Mouse (Mus musculus) cortical plate, adult 2 months (tissue): Measurements from ENCODE around the gene Lekr1.

Experiments
- CTCF ChIP-seq: fragments of 200-500 bp; IDR thresholded peaks from 2 replicates; pipeline ENCODE4 v1.5.1; 2011; ENCODE audit warnings: mild to moderate bottlenecking, control low read depth, low read length; ENCODE audit not compliant: insufficient read depth; ENCODE audit errors: extremely low read depth
- POLR2A ChIP-seq: fragments of 200-500 bp; IDR thresholded peaks from 2 replicates; pipeline ENCODE4 v1.6.1; 2011; ENCODE audit warnings: mild to moderate bottlenecking, low read length, control low read depth; ENCODE audit not compliant: insufficient read depth; ENCODE audit errors: extremely low read depth

DNA sequence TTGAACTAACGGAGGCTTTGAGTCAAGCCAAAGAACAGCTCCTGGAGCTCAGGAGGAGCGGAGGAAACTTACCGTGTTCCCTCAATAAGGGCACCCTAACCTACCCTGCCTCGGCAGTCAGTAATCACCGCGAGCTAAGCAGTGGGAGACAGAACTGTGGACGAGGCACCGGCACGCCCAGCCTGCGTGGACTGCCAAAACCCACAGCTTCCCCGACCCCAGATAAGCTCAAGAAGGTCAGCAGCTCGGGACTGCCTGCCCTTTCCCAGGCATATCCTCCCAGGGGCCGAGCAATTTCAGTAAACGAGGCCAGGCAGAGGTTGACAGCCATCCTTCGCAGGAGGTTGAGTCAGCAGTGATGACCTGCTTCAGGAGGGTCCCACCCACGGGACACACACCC, 164.8 kb downstream of the Lekr1 start:
- TF ChIP-seq POLR2A, result no peak
- TF ChIP-seq CTCF, result no peak
